Comparison of ENCODE assay signal across 9 mouse cellular contexts in genomic region chr7:112786556-112787225, GRCm38 (mm10).
A peak's percentile ranks its signal among the peaks of the same experiment; 100 is the strongest.
DNase-seq lines count a peak whose midpoint lies in the region; ATAC-seq and TF ChIP-seq lines count a peak whose summit lies in the region.
"Had no signal": no experiment of that assay in that cellular context is flagged by ENCODE, and none has a peak within 500 bp of the region (broad histone marks: within the 10 kb centered on the region; RNA-seq: fewer than 3 reads in every experiment).

No protein-coding gene starts in this region.

- WGBS in midbrain, embryonic 11.5 days = 39% methylated on average over 7 of the region's 7 CpGs
- 60% methylated on average over 7 of the region's 7 CpGs for WGBS in midbrain, embryonic 10.5 days
- WGBS in forebrain, embryonic 13.5 days = 6% methylated on average over 7 of the region's 7 CpGs
- WGBS in hindbrain, postnatal 0 days = 16% methylated on average over 7 of the region's 7 CpGs
- 10% methylated on average over 7 of the region's 7 CpGs for WGBS in midbrain, embryonic 15.5 days

- H3K27ac ChIP-seq in midbrain, embryonic 11.5 days (ENCODE audit: low read depth, low read length) = no peak overlapping the region
- H3K27ac ChIP-seq in midbrain, embryonic 10.5 days (replicated peaks) = no peak overlapping the region
- peak overlapping the region; percentile 75 for H3K27ac ChIP-seq in forebrain, embryonic 13.5 days
- H3K27ac ChIP-seq in hindbrain, postnatal 0 days = peak overlapping the region; percentile 49; the same call in 1 of the 2 replicates
- H3K27ac ChIP-seq in midbrain, embryonic 15.5 days = peak overlapping the region; percentile 77

- no peak for DNase-seq in midbrain, embryonic 11.5 days (ENCODE audit: low spot score, missing footprints)
- no peak for DNase-seq in midbrain, embryonic 10.5 days (ENCODE audit: low spot score)
- DNase-seq in hindbrain, postnatal 0 days (ENCODE audit: low spot score) = peak; percentile 64
- DNase-seq in urinary bladder, postnatal 4 days (ENCODE audit: low spot score in 2 of 2) = no peak
- DNase-seq in urinary bladder, postnatal 10 days (ENCODE audit: low spot score) = no peak
- DNase-seq in spleen, postnatal 4 days (ENCODE audit: low spot score in 2 of 2) = no peak

- H3K36me3 ChIP-seq in midbrain, embryonic 11.5 days (ENCODE audit: control insufficient read depth, insufficient read depth, low read length) = no peaks in the 10 kb centered on the region
- peaks cover 14% of the 10 kb centered on the region for H3K36me3 ChIP-seq in midbrain, embryonic 10.5 days
- no peaks in the 10 kb centered on the region for H3K36me3 ChIP-seq in forebrain, embryonic 13.5 days (ENCODE audit: poor library complexity, severe bottlenecking)
- no peaks in the 10 kb centered on the region for H3K36me3 ChIP-seq in hindbrain, postnatal 0 days (ENCODE audit: insufficient read depth, low read length)
- no peaks in the 10 kb centered on the region for H3K36me3 ChIP-seq in midbrain, embryonic 15.5 days (replicated peaks)

- H3K9me3 ChIP-seq in midbrain, embryonic 11.5 days (ENCODE audit: control insufficient read depth, low read length) = no peaks in the 10 kb centered on the region
- peaks cover 5% of the 10 kb centered on the region; the same call in 1 of the 2 replicates for H3K9me3 ChIP-seq in midbrain, embryonic 10.5 days (replicated peaks)
- H3K9me3 ChIP-seq in forebrain, embryonic 13.5 days (replicated peaks) = no peaks in the 10 kb centered on the region
- no peaks in the 10 kb centered on the region for H3K9me3 ChIP-seq in hindbrain, postnatal 0 days (ENCODE audit: low read length)
- no peaks in the 10 kb centered on the region for H3K9me3 ChIP-seq in midbrain, embryonic 15.5 days

- ATAC-seq in midbrain, embryonic 11.5 days (ENCODE audit: low FRiP score) = 0 out of 2 replicates have a peak, but pooled peaks have one; percentile 40
- ATAC-seq in forebrain, embryonic 13.5 days = peak; percentile 50
- no peak for ATAC-seq in hindbrain, postnatal 0 days
- ATAC-seq in midbrain, embryonic 15.5 days (replicated peaks) = peak; percentile 37; the same call in 1 of the 2 replicates

- no peak overlapping the region for H3K4me3 ChIP-seq in midbrain, embryonic 11.5 days (ENCODE audit: low read depth, low read length)
- H3K4me3 ChIP-seq in midbrain, embryonic 10.5 days = no peak overlapping the region
- H3K4me3 ChIP-seq in forebrain, embryonic 13.5 days = no peak overlapping the region
- no peak overlapping the region for H3K4me3 ChIP-seq in hindbrain, postnatal 0 days (ENCODE audit: low read length)
- no peak overlapping the region for H3K4me3 ChIP-seq in midbrain, embryonic 15.5 days
- H3K4me3 ChIP-seq: erythroblast, embryonic 14.5 days had no signal

- H3K9ac ChIP-seq in midbrain, embryonic 11.5 days (ENCODE audit: low read length) = no peak overlapping the region
- H3K9ac ChIP-seq in forebrain, embryonic 13.5 days = peak overlapping the region; percentile 21; the same call in 1 of the 2 replicates
- no peak overlapping the region for H3K9ac ChIP-seq in hindbrain, postnatal 0 days (replicated peaks; ENCODE audit: low read length)
- no peak overlapping the region for H3K9ac ChIP-seq in midbrain, embryonic 15.5 days

- no peak overlapping the region for H3K4me2 ChIP-seq in midbrain, embryonic 11.5 days
- peak overlapping the region; percentile 22 for H3K4me2 ChIP-seq in forebrain, embryonic 13.5 days
- no peak overlapping the region for H3K4me2 ChIP-seq in hindbrain, postnatal 0 days (ENCODE audit: low read depth, low read length)
- no peak overlapping the region for H3K4me2 ChIP-seq in midbrain, embryonic 15.5 days

- no peak for TF ChIP-seq CTCF in hindbrain, postnatal 0 days (IDR thresholded peaks at IDR 0.05; ENCODE audit: low read depth)

- peaks cover 27% of the 10 kb centered on the region for H3K4me1 ChIP-seq in midbrain, embryonic 11.5 days (ENCODE audit: control insufficient read depth, insufficient read depth, low read length)
- H3K4me1 ChIP-seq in midbrain, embryonic 10.5 days = peaks cover 52% of the 10 kb centered on the region
- peaks cover 53% of the 10 kb centered on the region for H3K4me1 ChIP-seq in forebrain, embryonic 13.5 days
- H3K4me1 ChIP-seq in hindbrain, postnatal 0 days (ENCODE audit: insufficient read depth, low read length) = peaks cover 26% of the 10 kb centered on the region
- H3K4me1 ChIP-seq in midbrain, embryonic 15.5 days = peaks cover 33% of the 10 kb centered on the region

- H3K27me3 ChIP-seq in midbrain, embryonic 11.5 days (ENCODE audit: control insufficient read depth, insufficient read depth, low read length) = no peaks in the 10 kb centered on the region
- no peaks in the 10 kb centered on the region for H3K27me3 ChIP-seq in midbrain, embryonic 10.5 days (ENCODE audit: low read depth, poor library complexity, severe bottlenecking)
- no peaks in the 10 kb centered on the region for H3K27me3 ChIP-seq in forebrain, embryonic 13.5 days
- H3K27me3 ChIP-seq in hindbrain, postnatal 0 days (ENCODE audit: insufficient read depth, low read length) = no peaks in the 10 kb centered on the region
- no peaks in the 10 kb centered on the region for H3K27me3 ChIP-seq in midbrain, embryonic 15.5 days (replicated peaks)

Comparison
In these comparisons a context has a peak if more than half of its experiments do, and no peak if none do; other contexts are left out.
1. H3K27ac ChIP-seq: peak in forebrain, embryonic 13.5 days (single experiment), hindbrain, postnatal 0 days (single experiment) and midbrain, embryonic 15.5 days (single experiment); none in midbrain, embryonic 11.5 days (single experiment) and midbrain, embryonic 10.5 days (single experiment).